Mouse (Mus musculus) midbrain, postnatal 0 days (tissue): Measurements from ENCODE around the gene Igfals. TPM values are rescaled to one million over a fixed set of nuclear protein-coding genes. Genes with fewer than 3 reads are reported as not detected.

ENCODE experiments used
- ATAC-seq: fragments of 200-750 bp; cut with Nextera tagmentation; 2 replicates; pipeline ENCODE4 v1.8.0; 2017; ENCODE audit warnings: moderate number of reproducible peaks, mild to moderate bottlenecking, moderate TSS enrichment, moderate library complexity; ENCODE audit not compliant: low FRiP score
- DNase-seq: peaks from one replicate; pipeline ENCODE4 v3.0.0-alpha.2; 2015; ENCODE audit warnings: low spot score
- H3K27ac ChIP-seq: fragments of 300-500 bp; sonication (generic); 2 replicates; pipeline ENCODE4 v1.5.1; 2014; ENCODE audit warnings: low read depth, mild to moderate bottlenecking, low read length, mixed read lengths
- H3K27me3 ChIP-seq: fragments of 300-500 bp; sonication (generic); 2 replicates; pipeline ENCODE4 v1.6.1; 2014; ENCODE audit warnings: low read length, control low read depth, mixed read lengths; ENCODE audit not compliant: insufficient read depth
- H3K36me3 ChIP-seq: fragments of 300-500 bp; sonication (generic); 2 replicates; pipeline ENCODE4 v1.6.1; 2014; ENCODE audit warnings: low read length, control low read depth, mixed read lengths; ENCODE audit not compliant: insufficient read depth
- H3K4me1 ChIP-seq: fragments of 300-500 bp; sonication (generic); 2 replicates; pipeline ENCODE4 v1.6.1; 2014; ENCODE audit warnings: mild to moderate bottlenecking, control low read depth, antibody characterized with exemption, low read length, mixed read lengths; ENCODE audit not compliant: insufficient read depth
- H3K4me2 ChIP-seq: fragments of 300-500 bp; sonication (generic); 2 replicates; pipeline ENCODE4 v1.6.1; 2014; ENCODE audit warnings: low read depth, mild to moderate bottlenecking, low read length, mixed read lengths; ENCODE audit not compliant: poor library complexity, severe bottlenecking
- H3K4me3 ChIP-seq: fragments of 300-500 bp; sonication (generic); 2 replicates; pipeline ENCODE4 v1.5.1; 2014; ENCODE audit warnings: low read depth, mild to moderate bottlenecking, low read length, moderate library complexity
- H3K9ac ChIP-seq: fragments of 300-500 bp; sonication (generic); replicated peaks from 2 replicates; pipeline ENCODE4 v1.6.1; 2014; ENCODE audit warnings: mild to moderate bottlenecking, low read length, moderate library complexity, mixed read lengths; ENCODE audit not compliant: poor library complexity, severe bottlenecking
- H3K9me3 ChIP-seq: fragments of 300-500 bp; sonication (generic); 2 replicates; pipeline ENCODE4 v1.6.1; 2016; ENCODE audit warnings: low read length, control low read depth
- CTCF ChIP-seq: IDR thresholded peaks from 2 replicates; pipeline ENCODE4 v1.5.1; 2016; ENCODE audit warnings: antibody characterized with exemption, mild to moderate bottlenecking
- WGBS: fragments of 180-500 bp; shearing (Covaris S2); extraction: QIAGEN DNeasy Blood & Tissue Kit; methylation state at CpG from one replicate; pipeline ENCODE4 v1.1.7; 2014; 5-methylcytosine and 5-hydroxymethylcytosine counted together
- polyA plus RNA-seq: library from polyadenylated mRNA; unstranded; fragments of >200 nt; fragmentation: Nextera tagmentation; extraction: Ambion mirVana; gene quantifications from 2 replicates; pipeline ENCODE4 v1.2.1, GENCODE M21; 2015
- total RNA-seq: library from RNA; depleted of rRNA; stranded (reverse); fragments of >200 nt; gene quantifications from 2 replicates; pipeline ENCODE4 v1.2.3, GENCODE M21; 2014

Gene Igfals
- total and polyA plus RNA-seq, 2 experiments from 2014 or later = 0.31 TPM; not detected in 1

- Histone ChIP-seq H3K4me3 (peak overlapping the region; percentile 87), H3K27ac (peak overlapping the region; percentile 91), H3K4me1 (peaks cover 14% of the 10 kb centered on the region), H3K27me3 (no peaks in the 10 kb centered on the region), H3K36me3 (peaks cover 54% of the 10 kb centered on the region), H3K4me2 (peak overlapping the region; percentile 98), H3K9me3 (no peaks in the 10 kb centered on the region), H3K9ac (peak overlapping the region; percentile 93)
- DNase-seq = no peak
- ATAC-seq = peak; percentile 12; the same call in 1 of the 2 replicates
- no peak for TF ChIP-seq CTCF
- WGBS = 23% methylated on average over 11 of the region's 11 CpGs
These were observed 31.1 kb downstream of the Igfals start for GRCm38 (mm10) chr17:24896993-24897269.

GRCm38 (mm10) chr17:24897600-24897999 lies 31.8 kb downstream of the Igfals start:
- peak overlapping the region; percentile 87 for H3K4me3 ChIP-seq
- DNase-seq (no peak), ATAC-seq (no peak)
- peaks cover 14% of the 10 kb centered on the region for H3K4me1 ChIP-seq
- H3K9ac ChIP-seq = peak overlapping the region; percentile 93
- 0 out of 2 replicates have a peak overlapping the region, but pooled peaks have one; percentile 91 for H3K27ac ChIP-seq
- peak overlapping the region; percentile 98 for H3K4me2 ChIP-seq
- peaks cover 54% of the 10 kb centered on the region for H3K36me3 ChIP-seq
- TF ChIP-seq CTCF = no peak
- no peaks in the 10 kb centered on the region for H3K9me3 ChIP-seq
- 79% methylated on average over 4 of the region's 4 CpGs for WGBS
- no peaks in the 10 kb centered on the region for H3K27me3 ChIP-seq

- H3K4me1 ChIP-seq = peaks cover 14% of the 10 kb centered on the region
- no peaks in the 10 kb centered on the region for H3K9me3 ChIP-seq
- ATAC-seq = no peak
- H3K9ac ChIP-seq = peak overlapping the region; percentile 93
- H3K36me3 ChIP-seq = peaks cover 54% of the 10 kb centered on the region
- H3K27me3 ChIP-seq = no peaks in the 10 kb centered on the region
- TF ChIP-seq CTCF = no peak
- H3K27ac ChIP-seq = no peak overlapping the region
- DNase-seq = no peak
- 82% methylated on average over 4 of the region's 4 CpGs for WGBS
- no peak overlapping the region for H3K4me3 ChIP-seq
- no peak overlapping the region for H3K4me2 ChIP-seq
These were observed 32.5 kb downstream of the Igfals start for GRCm38 (mm10) chr17:24898041-24898854.

GRCm38 (mm10) chr17:24899153-24899552 lies 33.4 kb downstream of the Igfals start:
- no peaks in the 10 kb centered on the region for H3K27me3 ChIP-seq
- peaks cover 60% of the 10 kb centered on the region for H3K36me3 ChIP-seq
- peaks cover 14% of the 10 kb centered on the region for H3K4me1 ChIP-seq

GRCm38 (mm10) chr17:24900014-24900413 lies 34.2 kb downstream of the Igfals start:
- no peak for DNase-seq
- 94% methylated on average over 6 of the region's 6 CpGs for WGBS
- Histone ChIP-seq H3K4me3 (no peak overlapping the region), H3K9ac (no peak overlapping the region), H3K27me3 (no peaks in the 10 kb centered on the region), H3K4me2 (no peak overlapping the region), H3K27ac (no peak overlapping the region), H3K9me3 (no peaks in the 10 kb centered on the region), H3K36me3 (peaks cover 68% of the 10 kb centered on the region), H3K4me1 (peaks cover 14% of the 10 kb centered on the region)
- TF ChIP-seq CTCF = no peak
- no peak for ATAC-seq

More at GRCm38 (mm10) chr17:24899153-24899552, 33.4 kb downstream of the Igfals start:
- Histone ChIP-seq H3K4me3 (no peak overlapping the region), H3K27ac (no peak overlapping the region), H3K9me3 (no peaks in the 10 kb centered on the region), H3K9ac (no peak overlapping the region), H3K4me2 (no peak overlapping the region)
- 79% methylated on average over 5 of the region's 5 CpGs for WGBS
- DNase-seq (no peak), ATAC-seq (no peak)
- no peak for TF ChIP-seq CTCF

GRCm38 (mm10) chr17:24902124-24902523 lies 36.3 kb downstream of the Igfals start:
- Histone ChIP-seq H3K27me3 (no peaks in the 10 kb centered on the region), H3K27ac (no peak overlapping the region), H3K4me1 (peaks cover 7% of the 10 kb centered on the region), H3K9me3 (no peaks in the 10 kb centered on the region), H3K4me2 (no peak overlapping the region), H3K9ac (no peak overlapping the region), H3K4me3 (no peak overlapping the region), H3K36me3 (peaks cover 89% of the 10 kb centered on the region)
- ATAC-seq (no peak), DNase-seq (no peak)
- WGBS = 94% methylated on average over 5 of the region's 5 CpGs
- TF ChIP-seq CTCF = no peak
